Mouse (Mus musculus) midbrain, embryonic 14.5 days (tissue): ENCODE data around the gene Prph. TPM values are rescaled to one million over a fixed set of nuclear protein-coding genes. Genes with fewer than 3 reads are reported as not detected.
A peak's percentile ranks its signal among the peaks of the same experiment; 100 is the strongest.

Source experiments
- ATAC-seq: fragments of 200-750 bp; cut with Nextera tagmentation; 2 replicates; pipeline ENCODE4 v1.8.0; 2017; ENCODE audit warnings: moderate number of reproducible peaks, moderate library complexity; ENCODE audit not compliant: low FRiP score, low TSS enrichment
- DNase-seq: peaks from one replicate; pipeline ENCODE4 v3.0.0-alpha.2; 2015
- H3K27ac ChIP-seq: fragments of 300-500 bp; sonication (generic); replicated peaks from 2 replicates; pipeline ENCODE4 v1.5.1; 2014; ENCODE audit warnings: mild to moderate bottlenecking, low read depth, low read length, moderate library complexity
- H3K27me3 ChIP-seq: fragments of 300-500 bp; sonication (generic); 2 replicates; pipeline ENCODE4 v1.6.1; 2014; ENCODE audit warnings: low read length, control low read depth, mixed read lengths; ENCODE audit not compliant: control insufficient read depth, insufficient read depth
- H3K36me3 ChIP-seq: fragments of 300-500 bp; sonication (generic); 2 replicates; pipeline ENCODE4 v1.6.1; 2014; ENCODE audit warnings: low read length, control low read depth; ENCODE audit not compliant: control insufficient read depth, insufficient read depth
- H3K4me1 ChIP-seq: fragments of 300-500 bp; sonication (generic); 2 replicates; pipeline ENCODE4 v1.6.1; 2014; ENCODE audit warnings: mild to moderate bottlenecking, antibody characterized with exemption, low read length, control low read depth; ENCODE audit not compliant: control insufficient read depth, insufficient read depth
- H3K4me2 ChIP-seq: fragments of 300-500 bp; sonication (generic); 2 replicates; pipeline ENCODE4 v1.6.1; 2014; ENCODE audit warnings: mild to moderate bottlenecking, low read length, moderate library complexity
- H3K4me3 ChIP-seq: fragments of 300-500 bp; sonication (generic); replicated peaks from 2 replicates; pipeline ENCODE4 v1.5.1; 2014; ENCODE audit warnings: low read depth, low read length
- H3K9ac ChIP-seq: fragments of 300-500 bp; sonication (generic); replicated peaks from 2 replicates; pipeline ENCODE4 v1.6.1; 2014; ENCODE audit warnings: mild to moderate bottlenecking, low read length, moderate library complexity
- H3K9me3 ChIP-seq: fragments of 300-500 bp; sonication (generic); 2 replicates; pipeline ENCODE4 v1.6.1; 2016; ENCODE audit warnings: low read length, control low read depth, mixed read lengths; ENCODE audit not compliant: control insufficient read depth
- WGBS: fragments of 180-500 bp; shearing (Covaris S2); extraction: QIAGEN DNeasy Blood & Tissue Kit; methylation state at CpG from one replicate; pipeline ENCODE4 v1.1.7; 2014; 5-methylcytosine and 5-hydroxymethylcytosine counted together
- polyA plus RNA-seq: library from polyadenylated mRNA; unstranded; fragments of >200 nt; fragmentation: Nextera tagmentation; extraction: Ambion mirVana; gene quantifications from 2 replicates; pipeline ENCODE4 v1.2.1, GENCODE M21; 2014

Gene Prph
- polyA plus RNA-seq, 1 experiment from 2014 or later: 11.7 TPM

- no peak for DNase-seq
- 91% methylated on average over 4 of the region's 4 CpGs for WGBS
- no peak overlapping the region for H3K4me2 ChIP-seq
- no peak overlapping the region for H3K27ac ChIP-seq
- no peaks in the 10 kb centered on the region for H3K36me3 ChIP-seq
- H3K9ac ChIP-seq: no peak overlapping the region
- no peak for ATAC-seq
- H3K4me3 ChIP-seq: no peak overlapping the region
- no peaks in the 10 kb centered on the region for H3K9me3 ChIP-seq
- H3K27me3 ChIP-seq: no peaks in the 10 kb centered on the region
- H3K4me1 ChIP-seq: peaks cover 10% of the 10 kb centered on the region
These were observed 34.8 kb upstream of the Prph start for GRCm38 (mm10) chr15:99020171-99020570.

DNA sequence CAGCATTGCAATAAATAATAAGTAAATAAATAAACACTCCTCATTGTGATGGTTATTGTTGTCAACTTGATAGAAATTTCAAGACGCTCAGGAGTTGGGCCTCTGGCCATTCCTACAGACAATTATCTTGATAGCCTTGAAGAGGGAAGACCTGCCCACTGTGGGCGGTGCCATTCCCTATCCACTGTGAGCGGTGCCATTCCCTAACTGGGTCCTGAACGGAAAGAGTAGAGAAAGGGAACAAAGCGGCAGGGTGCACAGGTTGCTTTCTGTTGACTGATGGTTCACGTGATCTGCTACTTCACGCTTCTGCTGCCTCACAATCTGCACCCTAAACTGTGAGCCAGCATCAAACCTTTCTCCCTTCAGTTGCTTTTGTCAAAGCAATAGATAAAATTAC, 33.7 kb upstream of the Prph start:
- Histone ChIP-seq H3K4me3 (no peak overlapping the region), H3K27me3 (no peaks in the 10 kb centered on the region), H3K4me2 (no peak overlapping the region), H3K27ac (no peak overlapping the region), H3K4me1 (peaks cover 10% of the 10 kb centered on the region), H3K36me3 (no peaks in the 10 kb centered on the region), H3K9me3 (no peaks in the 10 kb centered on the region), H3K9ac (no peak overlapping the region)
- WGBS: 98% methylated on average over 7 of the region's 7 CpGs
- ATAC-seq (no peak), DNase-seq (no peak)

DNA sequence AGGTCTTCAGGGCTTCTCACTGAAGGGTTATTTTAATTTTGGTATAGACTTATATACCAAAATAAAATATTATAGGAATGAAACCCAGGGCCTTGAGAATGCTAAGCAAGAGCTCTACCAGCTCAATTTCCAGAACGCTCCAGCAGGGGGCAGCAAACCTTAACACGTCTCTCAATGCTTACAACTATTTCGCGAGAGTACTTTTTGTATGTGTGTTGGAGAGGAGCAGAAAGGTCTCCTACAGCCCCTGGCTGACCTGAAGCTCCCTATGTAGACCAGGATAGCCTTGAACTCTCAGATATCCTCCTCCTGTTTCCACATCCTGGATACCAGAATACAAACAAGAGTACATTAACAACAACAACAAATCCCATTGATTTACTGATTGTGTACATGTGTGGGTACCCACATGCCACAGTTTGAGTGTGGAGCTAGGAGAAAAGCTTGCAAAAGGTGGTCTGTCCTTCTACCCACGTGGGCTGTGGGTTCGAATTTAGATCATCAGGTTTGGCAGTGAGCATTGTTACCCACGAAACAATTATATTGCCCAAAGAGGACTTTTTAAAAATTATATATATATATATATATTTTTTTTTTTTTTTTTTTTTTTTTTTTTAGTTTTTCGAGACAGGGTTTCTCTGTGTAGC, 30.2 kb upstream of the Prph start:
- Histone ChIP-seq H3K27me3 (peaks cover 4% of the 10 kb centered on the region; the same call in 1 of the 2 replicates), H3K9ac (no peak overlapping the region), H3K4me1 (peaks cover 8% of the 10 kb centered on the region), H3K4me3 (no peak overlapping the region), H3K27ac (no peak overlapping the region), H3K36me3 (no peaks in the 10 kb centered on the region), H3K4me2 (no peak overlapping the region), H3K9me3 (no peaks in the 10 kb centered on the region)
- DNase-seq (peak; percentile 94), ATAC-seq (no peak)
- WGBS: 21% methylated on average over 7 of the region's 8 CpGs

- DNase-seq (no peak), ATAC-seq (no peak)
- H3K4me1 ChIP-seq: peaks cover 13% of the 10 kb centered on the region
- H3K9ac ChIP-seq: no peak overlapping the region
- H3K4me3 ChIP-seq: no peak overlapping the region
- H3K27me3 ChIP-seq: peaks cover 4% of the 10 kb centered on the region; the same call in 1 of the 2 replicates
- 79% methylated on average over 13 of the region's 13 CpGs for WGBS
- no peak overlapping the region for H3K4me2 ChIP-seq
- no peaks in the 10 kb centered on the region for H3K9me3 ChIP-seq
- H3K27ac ChIP-seq: no peak overlapping the region
- H3K36me3 ChIP-seq: no peaks in the 10 kb centered on the region
These were observed 29.6 kb upstream of the Prph start for GRCm38 (mm10) chr15:99025414-99025813.

DNA sequence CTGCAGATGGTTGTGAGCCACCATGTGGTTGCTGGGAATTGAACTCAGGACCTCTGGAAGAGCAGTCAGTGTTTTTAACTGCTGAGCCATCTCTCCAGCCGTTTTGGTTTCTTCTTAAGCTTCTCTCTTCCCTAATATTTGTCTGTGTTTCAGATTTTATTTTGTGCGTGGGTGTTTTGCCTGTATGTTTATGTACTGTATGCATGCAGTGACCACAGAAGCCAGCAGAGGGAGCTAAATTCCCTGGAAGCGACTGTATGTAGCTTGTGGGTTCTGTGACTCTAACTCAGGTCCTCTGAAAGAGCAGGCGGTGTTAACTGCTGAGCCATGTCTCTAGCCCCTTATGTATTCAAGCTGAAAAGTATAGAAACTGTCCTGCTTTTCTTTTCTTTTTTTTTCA, 28.7 kb upstream of the Prph start:
- Histone ChIP-seq H3K27ac (no peak overlapping the region), H3K27me3 (peaks cover 4% of the 10 kb centered on the region; the same call in 1 of the 2 replicates), H3K4me2 (no peak overlapping the region), H3K4me1 (peaks cover 16% of the 10 kb centered on the region), H3K4me3 (no peak overlapping the region), H3K36me3 (no peaks in the 10 kb centered on the region), H3K9me3 (no peaks in the 10 kb centered on the region), H3K9ac (no peak overlapping the region)
- ATAC-seq (no peak), DNase-seq (peak; percentile 52)
- 62% methylated on average over 4 of the region's 4 CpGs for WGBS

- Histone ChIP-seq H3K4me1 (peaks cover 16% of the 10 kb centered on the region), H3K9me3 (no peaks in the 10 kb centered on the region), H3K9ac (no peak overlapping the region), H3K4me3 (no peak overlapping the region), H3K27me3 (peaks cover 4% of the 10 kb centered on the region; the same call in 1 of the 2 replicates), H3K36me3 (no peaks in the 10 kb centered on the region), H3K4me2 (no peak overlapping the region), H3K27ac (no peak overlapping the region)
- 71% methylated on average over 5 of the region's 5 CpGs for WGBS
- DNase-seq: no peak
- ATAC-seq: no peak
These were observed 27.9 kb upstream of the Prph start for GRCm38 (mm10) chr15:99027116-99027515.

DNA sequence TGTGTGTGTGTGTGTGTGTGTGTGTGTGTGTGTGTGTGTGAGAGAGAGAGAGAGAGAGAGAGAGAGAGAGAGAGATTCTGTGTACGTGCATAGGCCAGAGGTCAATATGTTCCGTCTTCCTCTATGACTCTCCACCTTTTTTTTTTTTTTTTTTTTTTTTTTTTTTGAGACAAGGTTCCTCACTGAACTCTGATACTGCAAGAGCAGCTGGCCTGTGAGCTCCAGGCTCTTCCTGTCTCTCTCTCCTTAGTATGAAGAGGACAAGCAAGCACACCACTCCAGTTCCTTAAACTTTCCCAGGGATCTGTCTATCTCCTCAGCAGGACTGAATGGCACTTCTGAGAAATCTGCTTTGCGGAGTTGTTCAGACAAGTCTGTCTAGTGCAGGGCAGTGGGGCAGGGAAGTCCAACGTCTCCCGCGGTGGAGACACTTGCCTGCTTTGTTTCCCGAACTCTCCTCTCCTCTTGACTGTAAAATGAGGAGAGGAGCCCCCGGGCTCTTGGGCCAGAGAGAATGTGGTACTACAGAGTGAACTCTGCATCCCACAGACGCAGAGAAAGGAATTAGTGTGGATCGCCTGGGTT, 26.0 kb upstream of the Prph start:
- no peaks in the 10 kb centered on the region for H3K36me3 ChIP-seq
- H3K9me3 ChIP-seq: no peaks in the 10 kb centered on the region
- no peak for ATAC-seq
- peak; percentile 33 for DNase-seq
- peak overlapping the region; percentile 33; the same call in 1 of the 2 replicates for H3K4me3 ChIP-seq
- WGBS: 13% methylated on average over 10 of the region's 10 CpGs
- H3K4me1 ChIP-seq: peaks cover 16% of the 10 kb centered on the region
- peak overlapping the region; percentile 59 for H3K4me2 ChIP-seq
- H3K27ac ChIP-seq: no peak overlapping the region
- H3K9ac ChIP-seq: no peak overlapping the region
- H3K27me3 ChIP-seq: peaks cover 4% of the 10 kb centered on the region; the same call in 1 of the 2 replicates

- no peak within 1 kb of the TSS for H3K27ac ChIP-seq
These were observed 25.1 kb upstream of the Prph start, which contains the start of gene Tuba1c for GRCm38 (mm10) chr15:99029619-99030584. Tuba1c (plus strand) TSS chr15:99029891.

More at GRCm38 (mm10) chr15:99029619-99030584, 25.1 kb upstream of the Prph start, which contains the start of gene Tuba1c:
- Histone ChIP-seq H3K9me3 (no peaks in the 10 kb centered on the region), H3K36me3 (no peaks in the 10 kb centered on the region), H3K27me3 (peaks cover 4% of the 10 kb centered on the region; the same call in 1 of the 2 replicates), H3K9ac (0 out of 2 replicates have a peak within 1 kb of the TSS, but pooled peaks have one; percentile 7), H3K4me2 (peak within 1 kb of the TSS; percentile 59), H3K4me1 (peaks cover 16% of the 10 kb centered on the region), H3K4me3 (peak within 1 kb of the TSS; percentile 33)
- ATAC-seq: peak; percentile 53; the same call in 1 of the 2 replicates
- peak; percentile 63 for DNase-seq
- 1% methylated on average over 52 of the region's 52 CpGs for WGBS
